Mouse (Mus musculus) small intestine, adult 2 months (tissue): Measurements from ENCODE around the gene Jmjd7.

Experiments used
- CTCF ChIP-seq: fragments of 200-500 bp; IDR thresholded peaks from 2 replicates; pipeline ENCODE4 v1.5.1; 2012; ENCODE audit warnings: low read depth, mild to moderate bottlenecking, control low read depth, inconsistent platforms, low read length, moderate library complexity, mixed read lengths; ENCODE audit not compliant: insufficient replicate concordance, insufficient read length; ENCODE audit errors: extremely low read depth
- POLR2A ChIP-seq: fragments of 200-500 bp; IDR thresholded peaks from 2 replicates; pipeline ENCODE4 v1.6.1; 2012; ENCODE audit warnings: low read depth, mild to moderate bottlenecking, control low read depth, inconsistent platforms, low read length, moderate library complexity

GRCm38 (mm10) chr2:119997354-119997753 is 29.9 kb upstream of the Jmjd7 start:
- TF ChIP-seq CTCF (no peak), POLR2A (no peak)
